Mouse (Mus musculus) bone marrow macrophage, adult 2 months (primary cell): ENCODE data around the gene AU022252.

Experiments
- CTCF ChIP-seq: IDR thresholded peaks from 2 replicates; pipeline ENCODE4 v1.5.1; 2012; ENCODE audit warnings: low read depth, mild to moderate bottlenecking, low read length, moderate library complexity
- POLR2A ChIP-seq: IDR thresholded peaks from 2 replicates; pipeline ENCODE4 v1.6.1; 2012; ENCODE audit warnings: mild to moderate bottlenecking, low read depth, low read length, borderline replicate concordance

GRCm38 (mm10) chr4:119177702-119178101 is 54.8 kb downstream of the AU022252 start:
- no peak for TF ChIP-seq CTCF
- TF ChIP-seq POLR2A, result no peak
